21 mouse cellular contexts compared by ENCODE assay signal in the genomic region with DNA sequence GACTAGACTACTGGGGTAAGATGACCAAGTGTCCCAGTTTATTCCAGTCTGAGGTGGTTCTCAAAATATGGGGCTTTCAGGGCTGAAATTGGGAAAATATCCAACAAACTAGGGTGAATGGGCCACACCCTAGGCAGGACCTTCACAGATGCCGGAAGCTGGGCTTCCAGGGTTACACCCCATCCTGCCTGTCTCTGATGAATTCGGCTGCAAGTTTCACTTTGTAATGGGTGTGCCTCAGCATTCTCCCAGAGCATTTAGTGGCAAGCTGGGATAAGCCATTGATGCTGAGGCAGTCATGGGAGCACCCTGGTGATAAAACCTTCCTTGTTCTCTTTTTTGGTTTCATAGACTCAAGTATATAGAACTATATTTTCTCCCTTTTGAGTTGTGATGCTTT.
"Had no signal": no experiment of that assay in that cellular context is flagged by ENCODE, and none has a peak within 500 bp of the region (broad histone marks: within the 10 kb centered on the region; RNA-seq: fewer than 3 reads in every experiment).

No protein-coding gene starts in this region.

- H3K4me3 ChIP-seq: kidney, embryonic 15.5 days; limb, embryonic 12.5 days; limb, embryonic 15.5 days; lung, embryonic 15.5 days; stomach, embryonic 15.5 days had no signal

- H3K4me2 ChIP-seq: kidney, embryonic 15.5 days; limb, embryonic 12.5 days; limb, embryonic 15.5 days; liver, embryonic 11.5 days; lung, embryonic 15.5 days; midbrain, embryonic 11.5 days; stomach, embryonic 15.5 days had no signal

- H3K9me3 ChIP-seq: kidney, embryonic 15.5 days; limb, embryonic 15.5 days; lung, embryonic 15.5 days; stomach, embryonic 15.5 days had no signal

- H3K9ac ChIP-seq: kidney, embryonic 15.5 days; limb, embryonic 12.5 days; limb, embryonic 15.5 days; liver, embryonic 14.5 days; liver, postnatal 0 days; lung, embryonic 15.5 days; stomach, embryonic 15.5 days had no signal

- DNase-seq: kidney, postnatal 10 days; kidney, postnatal 36 days; left cerebral cortex, postnatal 4 days; liver, postnatal 0 days; lung, postnatal 14 days; lung, postnatal 4 days; midbrain, embryonic 14.5 days; right cerebral cortex, adult 18-20 months; right cerebral cortex, postnatal 14 days; right cerebral cortex, postnatal 4 days; spleen, adult 18-20 months; thymus, adult 18-20 months; thymus, postnatal 36 days had no signal

- H3K27ac ChIP-seq: kidney, embryonic 15.5 days; limb, embryonic 12.5 days; limb, embryonic 15.5 days; liver, embryonic 14.5 days; lung, embryonic 15.5 days; stomach, embryonic 15.5 days had no signal

- H3K27me3 ChIP-seq: kidney, embryonic 15.5 days; limb, embryonic 12.5 days; limb, embryonic 15.5 days; lung, embryonic 15.5 days; stomach, embryonic 15.5 days had no signal

- H3K36me3 ChIP-seq: kidney, embryonic 15.5 days; limb, embryonic 12.5 days; limb, embryonic 15.5 days; lung, embryonic 15.5 days; stomach, embryonic 15.5 days had no signal

- H3K4me1 ChIP-seq: kidney, embryonic 15.5 days; limb, embryonic 15.5 days; lung, embryonic 15.5 days; stomach, embryonic 15.5 days had no signal

- ATAC-seq: liver, postnatal 0 days had no signal
